Mouse (Mus musculus): Measurements from ENCODE around the gene Ifitm7.
"Not testable (repeated sequence)": the region's sequence is repeated elsewhere in the genome, so short reads cannot be mapped to it uniquely, and the experiment has no call there.

The Ifitm7 gene

DNA sequence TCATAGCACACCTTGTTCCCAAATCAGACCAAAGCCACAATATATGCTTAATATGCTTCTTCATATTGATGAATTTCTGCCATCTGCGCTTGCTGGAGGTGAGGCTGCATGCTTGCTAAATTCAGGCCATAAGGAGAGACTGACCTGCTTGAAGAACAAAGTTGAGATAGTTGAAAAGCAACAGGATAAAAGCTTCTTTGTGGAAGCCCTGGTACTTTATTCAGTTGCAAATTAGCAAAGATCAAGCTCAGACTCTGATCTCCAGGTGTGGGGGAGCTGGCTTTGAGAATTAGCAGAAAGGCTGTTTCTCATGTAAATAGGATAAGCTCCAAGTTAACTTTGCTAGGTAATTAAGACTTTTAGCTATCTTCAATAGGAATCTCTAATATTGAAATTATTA, 9.7 kb downstream of the Ifitm7 start:
- DNase-seq (ENCODE audit: low spot score in 2 of 2) = not testable (repeated sequence)

DNA sequence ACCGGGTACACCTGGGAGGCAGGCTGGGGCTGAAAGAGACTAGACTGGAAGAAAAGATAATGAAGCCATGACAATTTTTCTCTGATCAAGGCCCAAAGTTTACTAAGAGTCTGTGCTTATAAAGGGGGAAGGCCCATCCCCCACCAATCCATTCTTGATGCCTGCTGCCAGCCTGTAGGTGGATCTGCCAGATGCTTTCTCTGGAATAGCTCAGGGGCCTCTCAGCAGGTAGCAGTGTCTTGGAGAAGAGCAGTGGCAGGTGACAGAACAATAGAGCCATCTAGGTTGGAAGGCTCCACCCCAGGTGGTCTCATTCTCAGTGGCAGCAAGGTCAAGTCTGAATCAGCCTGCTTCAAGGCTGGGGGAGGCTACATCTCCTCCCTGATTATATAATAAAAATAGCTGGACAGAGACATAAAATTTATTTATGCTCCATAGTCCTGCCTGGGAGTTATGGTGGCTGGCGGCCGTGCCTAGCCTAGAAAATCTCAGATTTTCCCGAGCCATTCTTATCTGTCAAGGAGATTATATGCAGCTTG, 10.3 kb downstream of the Ifitm7 start:
- not testable (repeated sequence) for DNase-seq (ENCODE audit: low spot score in 2 of 2)

DNA sequence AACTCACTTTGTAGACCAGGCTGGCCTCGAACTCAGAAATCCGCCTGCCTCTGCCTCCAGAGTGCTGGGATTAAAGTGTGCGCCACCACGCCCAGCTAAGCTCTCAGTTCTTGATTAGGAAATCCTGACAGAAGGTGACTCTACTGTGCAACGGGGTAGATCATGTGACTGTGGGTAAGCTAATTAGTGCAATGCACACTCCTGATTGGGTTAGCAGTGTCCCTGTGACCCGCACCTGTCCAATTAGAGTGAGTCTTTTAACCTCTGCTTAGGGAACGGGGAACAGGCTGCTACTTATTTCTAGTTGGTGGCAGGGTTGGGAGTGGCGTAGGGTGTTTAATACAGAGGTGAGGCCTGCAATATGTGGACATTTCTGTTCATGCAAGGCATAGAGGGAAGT, 14.6 kb downstream of the Ifitm7 start:
- DNase-seq (ENCODE audit: low spot score in 2 of 2) = no peak

DNA sequence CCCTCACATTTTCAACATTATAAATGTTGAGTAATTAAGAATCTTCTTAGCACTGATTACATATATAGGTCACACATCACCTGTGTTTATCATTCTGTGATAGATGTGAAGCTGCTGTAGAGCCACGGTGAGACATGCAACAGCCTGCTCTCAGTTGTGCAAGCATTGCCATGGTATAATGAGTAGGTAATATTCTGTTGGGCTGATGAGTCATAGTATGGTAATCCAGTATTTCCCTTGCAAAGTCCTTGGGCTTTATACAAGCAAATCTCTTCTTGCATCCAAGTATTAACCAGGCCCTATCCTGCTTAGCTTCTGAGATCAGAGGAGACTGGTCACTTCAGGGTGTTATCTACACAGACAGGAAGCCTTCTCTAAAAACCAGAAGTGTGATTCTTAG, 17.6 kb downstream of the Ifitm7 start:
- DNase-seq (ENCODE audit: low spot score in 2 of 2) = no peak

DNA sequence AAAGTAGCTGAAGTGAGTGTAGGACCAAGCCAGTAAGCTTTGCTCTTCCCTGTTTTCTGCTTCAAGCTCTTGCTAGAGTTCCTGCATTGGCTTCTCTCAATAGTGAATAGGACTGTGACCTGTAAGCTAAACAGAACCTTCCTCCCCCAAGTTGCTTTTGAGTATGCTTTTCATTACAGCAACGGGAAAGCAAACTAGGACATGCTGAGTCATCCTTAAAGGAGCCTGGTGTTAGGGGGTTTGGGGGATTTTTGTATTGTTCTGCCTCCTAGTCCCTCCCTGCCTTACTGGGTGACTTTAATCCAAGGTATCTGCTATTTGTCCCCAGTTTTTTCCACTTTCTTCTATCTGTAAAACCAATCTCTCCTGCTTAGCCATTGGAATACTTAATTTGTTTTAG, 24.6 kb downstream of the Ifitm7 start:
- no peak for DNase-seq (ENCODE audit: low spot score in 2 of 2)

DNA sequence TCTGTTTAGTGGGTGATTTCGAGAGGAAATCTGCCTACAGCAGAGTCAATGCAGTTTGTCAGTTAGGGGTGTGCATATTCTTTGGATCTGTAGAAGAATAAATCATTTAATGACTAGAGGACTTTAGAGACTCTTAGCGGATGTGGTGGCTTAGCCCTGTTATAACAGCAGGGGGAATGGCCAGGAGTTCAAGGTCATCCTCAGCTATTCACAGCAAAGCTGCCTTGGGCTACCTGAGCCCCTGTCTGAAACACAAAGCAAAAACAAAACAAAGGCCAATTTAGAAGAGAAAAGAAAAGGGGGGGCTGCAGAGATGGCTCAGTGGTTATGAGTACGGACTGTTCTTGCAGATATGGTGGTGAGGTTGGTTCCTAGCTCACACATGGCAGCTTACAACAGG, 35.4 kb downstream of the Ifitm7 start:
- DNase-seq (ENCODE audit: low spot score in 2 of 2) = no peak

DNA sequence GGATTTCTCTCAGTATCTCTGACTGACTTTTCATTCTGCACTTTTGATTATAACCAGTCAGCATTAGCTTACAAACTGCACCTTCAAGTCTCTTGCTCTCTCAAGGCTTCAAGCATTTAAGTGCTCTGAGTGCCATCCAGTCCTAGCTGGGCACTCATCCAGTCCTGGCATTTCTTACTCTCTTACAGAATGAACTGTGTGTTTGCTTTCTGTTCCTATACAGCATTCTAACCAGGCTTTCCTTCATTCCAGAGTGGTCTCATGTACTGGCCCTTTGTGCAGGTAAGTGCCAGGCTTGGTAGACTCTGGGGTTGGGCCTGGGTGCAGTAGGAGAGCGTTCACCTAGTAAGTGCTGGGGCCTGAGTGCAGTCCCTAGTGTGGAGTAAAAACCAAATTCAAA, 40.4 kb downstream of the Ifitm7 start:
- no peak for DNase-seq (ENCODE audit: low spot score in 2 of 2)

DNA sequence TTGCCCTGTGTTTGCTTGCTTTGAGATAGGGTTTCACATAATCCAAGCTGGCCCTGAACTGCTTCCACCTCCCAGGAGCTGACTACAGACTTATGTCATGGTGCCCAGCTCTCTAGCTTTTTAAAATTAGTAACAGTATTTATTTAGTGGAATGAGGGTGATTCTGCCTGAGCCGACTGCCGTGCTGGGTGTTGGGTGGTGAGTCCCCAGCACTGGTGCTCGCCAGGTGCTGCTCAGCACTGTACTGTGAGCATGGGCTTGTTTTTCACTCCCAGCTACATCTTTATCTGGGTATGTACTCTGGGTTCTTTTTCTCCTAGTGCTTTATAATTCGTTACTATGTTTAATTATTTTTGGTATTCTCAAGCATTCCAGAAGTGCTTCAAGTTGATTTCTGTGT, 41.5 kb downstream of the Ifitm7 start:
- no peak for DNase-seq (ENCODE audit: low spot score in 2 of 2)

DNA sequence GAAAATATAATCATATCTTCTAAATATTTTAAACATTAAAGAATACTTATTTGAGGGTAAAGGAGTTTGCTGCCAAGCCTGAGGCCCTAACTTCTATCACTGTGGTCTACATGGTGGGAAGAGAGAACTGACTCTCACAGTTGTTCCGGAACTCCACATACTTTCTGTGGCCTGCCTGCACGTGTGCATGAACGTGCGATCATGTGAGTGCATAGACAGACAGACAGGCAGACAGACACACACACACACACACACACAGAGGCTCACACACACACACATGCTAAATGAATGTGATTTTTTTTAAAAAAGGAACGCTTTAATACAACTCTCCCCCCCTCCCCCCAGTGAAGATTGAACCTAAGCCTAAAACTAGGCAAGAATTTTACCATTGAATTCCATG, 41.9 kb downstream of the Ifitm7 start:
- DNase-seq (ENCODE audit: low spot score in 2 of 2) = no peak

DNA sequence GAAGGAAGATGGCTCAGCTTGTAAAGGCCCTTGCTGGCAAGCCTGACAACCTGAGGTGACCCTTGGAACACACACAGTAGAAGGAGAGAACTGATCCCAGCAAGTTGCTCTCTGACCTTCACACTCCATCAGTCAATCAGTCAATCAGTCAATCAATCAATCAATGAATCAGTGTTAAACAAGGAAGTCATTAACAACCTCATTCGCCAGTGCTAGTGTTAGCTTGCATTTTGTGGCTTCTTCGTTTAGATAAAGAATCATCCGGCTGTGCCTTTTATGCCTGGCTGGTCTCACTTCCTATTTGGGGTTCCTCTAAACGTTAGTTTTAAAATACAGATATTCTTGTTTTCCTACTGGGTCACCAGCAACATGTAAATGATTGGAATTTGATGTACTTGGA, 42.5 kb downstream of the Ifitm7 start:
- no peak for DNase-seq (ENCODE audit: low spot score in 2 of 2)

DNA sequence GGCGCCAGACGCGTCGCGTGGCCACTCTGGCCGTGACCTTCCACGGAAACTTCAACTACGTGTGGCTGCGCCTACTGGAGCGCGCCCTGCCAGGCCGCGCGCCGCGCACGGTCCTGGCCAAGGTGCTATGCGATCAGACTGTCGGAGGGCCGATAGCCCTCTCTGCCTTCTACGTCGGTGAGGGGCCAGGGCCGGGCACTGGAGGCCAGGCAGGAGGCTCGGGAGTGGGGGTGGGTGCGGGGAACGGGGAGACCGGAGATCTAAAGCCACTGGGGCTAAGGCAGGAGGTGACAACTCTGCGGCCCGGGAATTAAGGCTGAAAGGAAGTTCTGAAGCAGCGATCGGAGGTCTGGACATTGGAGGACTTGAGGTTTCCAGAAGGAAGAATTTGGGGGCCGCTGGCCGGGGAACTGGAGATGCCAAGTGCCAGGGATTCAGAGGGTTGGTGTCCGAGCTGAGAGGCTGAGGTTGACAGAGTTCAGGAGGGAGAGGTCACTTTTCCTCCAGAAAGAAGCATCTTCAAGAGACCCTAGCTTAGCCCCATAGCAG, 45.8 kb downstream of the Ifitm7 start:
- DNase-seq (ENCODE audit: low spot score in 2 of 2) = no peak

DNA sequence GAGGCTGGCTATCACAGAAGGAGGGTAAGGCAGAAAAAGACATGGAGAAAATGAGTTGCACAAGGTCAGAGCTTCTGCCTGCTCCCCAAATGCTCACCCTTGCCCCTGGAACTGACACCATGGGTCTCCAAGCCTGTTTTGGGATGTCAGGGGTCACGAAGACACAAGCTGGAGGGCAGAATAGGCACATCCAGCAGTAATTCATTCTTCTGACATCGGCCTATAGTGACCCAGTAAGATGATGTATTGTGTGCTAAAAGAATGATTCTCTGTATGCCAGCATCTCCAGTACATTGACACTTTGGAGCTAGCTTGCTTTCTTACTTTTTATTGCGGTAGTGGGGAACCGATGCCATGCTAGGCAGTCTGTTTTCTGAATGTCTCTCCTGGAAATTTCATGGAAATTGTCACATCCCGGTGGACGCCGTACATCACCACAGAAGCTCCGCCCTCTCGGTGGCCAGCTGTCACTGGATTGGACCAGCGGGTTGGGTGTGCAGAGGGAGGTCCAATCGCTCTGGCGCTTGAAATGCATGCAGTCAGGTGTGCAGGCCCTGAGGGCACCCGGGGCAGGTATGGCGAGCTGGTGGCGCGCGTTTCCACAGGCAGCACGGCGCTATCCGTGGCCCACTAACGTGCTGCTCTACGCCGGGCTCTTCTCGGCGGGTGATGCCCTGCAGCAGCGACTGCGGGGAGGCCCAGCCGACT, 46.4 kb downstream of the Ifitm7 start:
- no peak for DNase-seq (ENCODE audit: low spot score in 2 of 2)

All from thymus, postnatal 10 days (tissue).